Mouse (Mus musculus) thymus, adult 2 months (tissue): ENCODE results near the gene Khk. TPM values are rescaled to one million over a fixed set of nuclear protein-coding genes. Genes with fewer than 3 reads are reported as not detected.

Source experiments
- DNase-seq: peaks from one replicate; pipeline ENCODE4 v3.0.0; 2021
- H3K27ac ChIP-seq: fragments of 200-500 bp; 2 replicates; pipeline ENCODE4 v1.5.1; 2012; ENCODE audit warnings: low read length, control low read depth; ENCODE audit not compliant: control insufficient read depth, insufficient read depth
- H3K27me3 ChIP-seq: fragments of 200-500 bp; 2 replicates; pipeline ENCODE4 v1.6.1; 2012; ENCODE audit warnings: mild to moderate bottlenecking, low read length, moderate library complexity, mixed read lengths; ENCODE audit not compliant: control insufficient read depth, insufficient read depth
- H3K36me3 ChIP-seq: fragments of 200-500 bp; 2 replicates; pipeline ENCODE4 v1.6.1; 2012; ENCODE audit warnings: mild to moderate bottlenecking, low read length, moderate library complexity; ENCODE audit not compliant: control insufficient read depth, insufficient read depth
- H3K4me1 ChIP-seq: fragments of 200-500 bp; replicated peaks from 2 replicates; pipeline ENCODE4 v1.6.1; 2012; ENCODE audit warnings: low read length; ENCODE audit not compliant: control insufficient read depth, insufficient read depth
- H3K4me3 ChIP-seq: fragments of 200-500 bp; 2 replicates; pipeline ENCODE4 v1.5.1; 2012; ENCODE audit warnings: mild to moderate bottlenecking, low read length, control low read depth, moderate library complexity; ENCODE audit not compliant: control insufficient read depth, insufficient read depth
- CTCF ChIP-seq: fragments of 200-500 bp; IDR thresholded peaks from 2 replicates; pipeline ENCODE4 v1.5.1; 2012; ENCODE audit warnings: mild to moderate bottlenecking, control low read depth, low read length, moderate library complexity, borderline replicate concordance; ENCODE audit not compliant: control insufficient read depth, poor library complexity, insufficient read depth; ENCODE audit errors: extremely low read depth
- POLR2A ChIP-seq: fragments of 200-500 bp; IDR thresholded peaks from 2 replicates; pipeline ENCODE4 v1.6.1; 2012; ENCODE audit warnings: mild to moderate bottlenecking, low read length, control low read depth, moderate library complexity; ENCODE audit not compliant: control insufficient read depth, poor library complexity, insufficient read depth; ENCODE audit errors: extremely low read depth
- WGBS: fragments of 180-500 bp; shearing (Covaris S2); methylation state at CpG from one replicate; pipeline ENCODE4 v1.1.7; 2018; 5-methylcytosine and 5-hydroxymethylcytosine counted together
- polyA plus RNA-seq: library from polyadenylated mRNA; depleted of rRNA; stranded (reverse); fragments of >200 nt; gene quantifications from 2 replicates; pipeline ENCODE4 v1.2.3, GENCODE M21; 2012

Khk gene
- polyA plus RNA-seq, 1 experiment: 32.0 TPM

DNA sequence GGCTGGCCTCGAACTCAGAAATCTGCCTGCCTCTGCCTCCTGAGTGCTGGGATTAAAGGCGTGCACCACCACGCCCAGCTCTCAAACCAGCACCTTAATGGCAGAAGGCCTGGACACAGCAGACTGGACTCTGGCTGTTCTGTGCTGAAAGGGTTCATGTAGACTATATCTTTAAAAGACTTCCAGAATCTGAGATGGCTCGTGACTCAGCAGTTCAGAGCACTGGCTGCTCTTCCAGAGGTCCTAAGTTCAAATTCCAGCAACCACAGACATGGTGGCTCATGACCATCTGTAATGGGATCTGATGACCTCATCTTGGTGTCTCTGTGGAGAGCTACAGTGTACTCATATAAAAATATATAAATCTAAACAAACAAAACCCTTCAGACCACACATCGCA is 19.4 kb upstream of the Khk start:
- no peak for DNase-seq
- peaks cover 7% of the 10 kb centered on the region for H3K4me1 ChIP-seq
- no peak overlapping the region for H3K27ac ChIP-seq
- 96% methylated on average over 5 of the region's 5 CpGs for WGBS
- no peaks in the 10 kb centered on the region for H3K27me3 ChIP-seq
- TF ChIP-seq CTCF: no peak
- TF ChIP-seq POLR2A: no peak
- no peak overlapping the region for H3K4me3 ChIP-seq
- H3K36me3 ChIP-seq: peaks cover 36% of the 10 kb centered on the region

- peaks cover 15% of the 10 kb centered on the region for H3K36me3 ChIP-seq
- TF ChIP-seq POLR2A (peak; percentile 86), CTCF (peak; percentile 57; the same call in 1 of the 2 replicates)
- no peaks in the 10 kb centered on the region for H3K27me3 ChIP-seq
- H3K4me1 ChIP-seq: peaks cover 22% of the 10 kb centered on the region
- peak within 1 kb of the TSS; percentile 68 for H3K27ac ChIP-seq
- peak; percentile 98 for DNase-seq
- WGBS: under 1% methylated on average over 58 of the region's 58 CpGs
- peak within 1 kb of the TSS; percentile 68 for H3K4me3 ChIP-seq
These were observed 13.7 kb upstream of the Khk start, which contains the start of gene Ost4 for GRCm38 (mm10) chr5:30907413-30908059. Gene Ost4, minus strand, starts transcription at chr5:30907788.

- Histone ChIP-seq H3K4me1 (peaks cover 32% of the 10 kb centered on the region), H3K27me3 (no peaks in the 10 kb centered on the region), H3K36me3 (peaks cover 10% of the 10 kb centered on the region), H3K27ac (peak overlapping the region; percentile 68), H3K4me3 (peak overlapping the region; percentile 51)
- DNase-seq: no peak
- TF ChIP-seq CTCF (no peak), POLR2A (no peak)
- WGBS: 63% methylated on average over 13 of the region's 13 CpGs
These were observed 12.6 kb upstream of the Khk start for GRCm38 (mm10) chr5:30908426-30909299.

DNA sequence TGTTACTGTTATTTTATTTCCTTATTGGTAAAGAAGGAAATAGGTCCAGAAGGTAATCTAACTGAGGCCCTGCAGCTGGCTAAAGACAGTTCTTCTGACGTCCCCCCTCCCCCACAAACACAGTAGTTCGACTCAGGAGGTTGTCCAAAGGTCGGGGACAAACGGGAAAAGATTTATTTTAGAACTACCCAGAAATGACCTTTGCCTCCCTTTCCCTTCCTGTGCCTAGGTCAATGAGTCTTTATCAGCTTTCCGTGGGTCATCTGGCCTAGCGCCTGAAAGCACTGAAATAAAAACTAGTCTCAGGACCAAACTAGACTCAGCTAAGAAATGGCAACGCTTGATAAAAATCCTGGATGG is 12.0 kb upstream of the Khk start:
- Histone ChIP-seq H3K27ac (no peak overlapping the region), H3K4me1 (peaks cover 38% of the 10 kb centered on the region), H3K4me3 (no peak overlapping the region), H3K27me3 (no peaks in the 10 kb centered on the region), H3K36me3 (peaks cover 8% of the 10 kb centered on the region)
- TF ChIP-seq CTCF (no peak), POLR2A (no peak)
- WGBS: 76% methylated on average over 7 of the region's 7 CpGs
- DNase-seq: no peak

- Histone ChIP-seq H3K4me1 (peaks cover 44% of the 10 kb centered on the region), H3K27ac (no peak overlapping the region), H3K27me3 (no peaks in the 10 kb centered on the region), H3K36me3 (peaks cover 2% of the 10 kb centered on the region), H3K4me3 (no peak overlapping the region)
- TF ChIP-seq CTCF: no peak
- no peak for TF ChIP-seq POLR2A
- 96% methylated on average over 7 of the region's 7 CpGs for WGBS
- no peak for DNase-seq
These were observed 11.4 kb upstream of the Khk start for GRCm38 (mm10) chr5:30909863-30910262.

DNA sequence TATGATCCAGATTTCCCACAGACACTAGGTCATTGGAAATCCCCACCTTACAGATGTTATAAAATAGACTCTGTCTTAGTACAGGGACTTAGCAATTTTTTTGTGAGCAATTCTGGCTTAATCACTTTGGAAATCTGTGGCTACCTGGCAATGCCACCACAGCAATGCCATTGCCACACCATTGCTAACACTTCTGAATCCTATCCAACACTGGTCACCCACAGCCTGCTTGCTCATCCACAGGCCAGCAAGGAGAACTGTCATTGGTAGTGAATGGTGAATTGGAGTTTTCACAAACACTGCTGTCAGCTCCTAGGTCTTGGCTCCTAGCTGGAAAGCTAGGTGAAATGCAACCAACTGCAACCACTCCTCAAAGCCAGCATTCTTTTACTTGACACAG is 10.8 kb upstream of the Khk start:
- no peak for DNase-seq
- no peak for TF ChIP-seq CTCF
- no peak for TF ChIP-seq POLR2A
- H3K36me3 ChIP-seq: no peaks in the 10 kb centered on the region
- no peaks in the 10 kb centered on the region for H3K27me3 ChIP-seq
- peaks cover 50% of the 10 kb centered on the region for H3K4me1 ChIP-seq
- H3K27ac ChIP-seq: no peak overlapping the region
- no peak overlapping the region for H3K4me3 ChIP-seq
